Mouse (Mus musculus): ENCODE measurements around the gene Ufl1. TPM values are rescaled to one million over a fixed set of nuclear protein-coding genes. Genes with fewer than 3 reads are reported as not detected.

Gene Ufl1
- total RNA-seq, 4 experiments from 2014 or later = 32.4 to 43.7 (median 37.1) TPM

Other genes with a start within 250 kb of the Ufl1 start
- under 1 TPM in 1 of 4 experiments, not detected in 3; 0.46 TPM for gene Fhl5, start 38.9 kb downstream of the Ufl1 start, total RNA-seq (2022)